Mouse (Mus musculus) liver, adult 2 months (tissue): ENCODE data around the gene Zfp408. TPM values are rescaled to one million over a fixed set of nuclear protein-coding genes. Genes with fewer than 3 reads are reported as not detected.

Source experiments
- DNase-seq: peaks from one replicate; pipeline ENCODE4 v3.0.0-alpha.2; 2011; ENCODE audit warnings: low read depth, low spot score; ENCODE audit errors: extremely low read depth
- H3K27ac ChIP-seq: fragments of 200-500 bp; replicated peaks from 2 replicates; pipeline ENCODE4 v1.5.1; 2012; ENCODE audit warnings: low read depth, mild to moderate bottlenecking, control low read depth, inconsistent platforms, low read length; ENCODE audit not compliant: insufficient read depth
- H3K27me3 ChIP-seq: fragments of 200-500 bp; 2 replicates; pipeline ENCODE4 v1.6.1; 2012; ENCODE audit warnings: mild to moderate bottlenecking, moderate library complexity, low read length, inconsistent platforms; ENCODE audit not compliant: control insufficient read depth, insufficient read depth
- H3K36me3 ChIP-seq: fragments of 200-500 bp; 2 replicates; pipeline ENCODE4 v1.6.1; 2012; ENCODE audit warnings: low read length, inconsistent platforms; ENCODE audit not compliant: control insufficient read depth, insufficient read depth
- H3K4me1 ChIP-seq: fragments of 200-500 bp; 2 replicates; pipeline ENCODE4 v1.6.1; 2011; ENCODE audit warnings: low read length; ENCODE audit not compliant: control insufficient read depth, insufficient read depth
- H3K4me3 ChIP-seq: fragments of 200-500 bp; 2 replicates; pipeline ENCODE4 v1.5.1; 2011; ENCODE audit warnings: low read depth, mild to moderate bottlenecking, control low read depth, low read length, moderate library complexity; ENCODE audit not compliant: insufficient read depth
- H3K79me2 ChIP-seq: fragments of 200-500 bp; 2 replicates; pipeline ENCODE4 v1.6.1; 2012; ENCODE audit warnings: inconsistent platforms, mild to moderate bottlenecking, low read length, moderate library complexity; ENCODE audit not compliant: control insufficient read depth, insufficient read depth
- H3K9ac ChIP-seq: fragments of 200-500 bp; 2 replicates; pipeline ENCODE4 v1.6.1; 2012; ENCODE audit warnings: low read depth, mild to moderate bottlenecking, control low read depth, inconsistent platforms, low read length
- CTCF ChIP-seq: fragments of 200-500 bp; IDR thresholded peaks from 2 replicates; pipeline ENCODE4 v1.5.1; 2011; ENCODE audit warnings: low read depth, low read length, control low read depth
- POLR2A ChIP-seq: fragments of 200-500 bp; IDR thresholded peaks from 2 replicates; pipeline ENCODE4 v1.6.1; 2011; ENCODE audit warnings: low read length, control low read depth; ENCODE audit not compliant: insufficient read depth; ENCODE audit errors: extremely low read depth
- WGBS: fragments of 180-500 bp; shearing (Covaris S2); methylation state at CpG from one replicate; pipeline ENCODE4 v1.1.7; 2018; 5-methylcytosine and 5-hydroxymethylcytosine counted together
- polyA plus RNA-seq: library from polyadenylated mRNA; depleted of rRNA; stranded (reverse); fragments of >200 nt; gene quantifications from 2 replicates; pipeline ENCODE4 v1.2.3, GENCODE M21; 2012
- total RNA-seq: library from RNA; depleted of rRNA; stranded (reverse); fragments of >200 nt; gene quantifications from 2 replicates; pipeline ENCODE4 v1.2.3, GENCODE M21; 2014

Gene Zfp408
- total and polyA plus RNA-seq, 2 experiments = 2.8 to 6.6 TPM

DNA sequence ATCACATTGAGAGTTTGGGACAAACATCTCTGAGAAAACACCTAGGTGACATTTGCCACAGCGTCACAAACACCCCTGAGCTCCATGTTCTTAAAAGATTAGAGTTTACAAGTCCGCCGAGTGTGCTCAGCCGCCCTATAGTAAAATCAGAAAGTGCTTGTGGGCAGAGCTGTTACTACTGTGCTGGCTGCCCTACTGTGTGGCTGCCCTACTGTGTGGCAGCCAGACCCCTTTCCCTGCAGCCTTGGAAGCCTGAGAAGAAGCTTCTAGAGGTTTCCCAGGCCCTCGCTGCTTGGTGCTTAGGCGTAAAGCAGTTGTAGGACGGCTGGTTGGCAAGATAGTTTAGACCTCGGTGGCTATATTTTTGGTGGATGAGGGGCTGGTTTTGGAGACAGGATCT is 10.1 kb upstream of the Zfp408 start:
- Histone ChIP-seq H3K79me2 (peaks cover 3% of the 10 kb centered on the region), H3K4me1 (peaks cover 2% of the 10 kb centered on the region; the same call in 1 of the 2 replicates), H3K4me3 (no peak overlapping the region), H3K27me3 (no peaks in the 10 kb centered on the region), H3K9ac (no peak overlapping the region), H3K36me3 (peaks cover 38% of the 10 kb centered on the region; the same call in 1 of the 2 replicates), H3K27ac (no peak overlapping the region)
- no peak for TF ChIP-seq POLR2A
- TF ChIP-seq CTCF = no peak
- DNase-seq = no peak
- WGBS = 94% methylated on average over 8 of the region's 8 CpGs

DNA sequence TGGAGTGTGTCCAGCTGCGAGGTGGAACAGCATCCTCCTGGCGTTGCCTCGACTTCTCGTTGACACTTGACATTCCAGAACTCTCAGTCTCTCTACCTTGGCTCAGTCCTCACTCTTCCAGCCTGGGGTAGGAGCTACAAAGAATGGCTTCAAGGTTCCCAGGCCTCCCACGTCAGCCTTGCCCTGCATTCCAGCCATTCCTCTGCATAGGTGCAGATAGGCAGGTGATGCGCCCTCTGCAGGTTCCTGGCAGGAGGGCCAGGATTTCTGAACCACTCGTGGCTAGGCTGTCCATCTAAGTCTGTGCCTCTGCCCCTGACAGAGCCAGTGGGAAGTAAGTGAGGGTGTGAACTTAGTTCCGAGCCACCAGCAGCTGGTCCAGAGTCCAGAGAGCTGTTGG is 7.2 kb upstream of the Zfp408 start:
- Histone ChIP-seq H3K9ac (no peak overlapping the region), H3K27ac (no peak overlapping the region), H3K36me3 (peaks cover 30% of the 10 kb centered on the region; the same call in 1 of the 2 replicates), H3K27me3 (no peaks in the 10 kb centered on the region), H3K4me3 (no peak overlapping the region), H3K79me2 (no peaks in the 10 kb centered on the region; the same call in 1 of the 2 replicates), H3K4me1 (peaks cover 2% of the 10 kb centered on the region; the same call in 1 of the 2 replicates)
- 71% methylated on average over 8 of the region's 8 CpGs for WGBS
- TF ChIP-seq POLR2A (no peak), CTCF (peak; percentile 41; the same call in 1 of the 2 replicates)
- no peak for DNase-seq

GRCm38 (mm10) chr2:91655827-91656226 is 6.2 kb upstream of the Zfp408 start:
- WGBS = 79% methylated on average over 6 of the region's 6 CpGs
- H3K9ac ChIP-seq = no peak overlapping the region
- H3K79me2 ChIP-seq = no peaks in the 10 kb centered on the region; the same call in 1 of the 2 replicates
- no peak for DNase-seq
- H3K27ac ChIP-seq = no peak overlapping the region
- H3K4me3 ChIP-seq = no peak overlapping the region
- TF ChIP-seq POLR2A (no peak), CTCF (no peak)
- peaks cover 30% of the 10 kb centered on the region; the same call in 1 of the 2 replicates for H3K36me3 ChIP-seq
- peaks cover 4% of the 10 kb centered on the region; the same call in 1 of the 2 replicates for H3K4me1 ChIP-seq
- no peaks in the 10 kb centered on the region for H3K27me3 ChIP-seq

DNA sequence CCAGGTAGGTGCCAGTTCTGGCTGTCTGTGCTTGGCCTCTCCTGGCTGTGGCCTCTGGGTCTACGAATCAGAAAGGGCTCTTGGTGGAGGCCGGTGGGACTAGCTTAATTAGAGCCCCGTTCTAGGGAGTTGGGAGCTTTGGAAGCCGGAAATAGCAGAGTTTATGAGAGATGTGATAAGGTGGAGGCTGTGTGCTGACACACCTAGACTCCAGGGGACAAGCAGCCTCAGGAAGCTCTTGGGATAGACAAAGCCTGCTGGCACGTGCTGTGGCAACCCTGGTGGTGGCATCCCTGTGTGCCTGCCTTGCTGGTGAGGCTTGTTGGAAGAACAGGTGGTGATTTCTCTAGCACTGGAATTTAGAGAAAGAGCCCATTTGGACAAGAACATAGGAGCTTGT is 5.8 kb upstream of the Zfp408 start:
- Histone ChIP-seq H3K36me3 (peaks cover 30% of the 10 kb centered on the region; the same call in 1 of the 2 replicates), H3K27me3 (no peaks in the 10 kb centered on the region), H3K27ac (no peak overlapping the region), H3K79me2 (no peaks in the 10 kb centered on the region; the same call in 1 of the 2 replicates), H3K4me1 (peaks cover 3% of the 10 kb centered on the region; the same call in 1 of the 2 replicates), H3K4me3 (no peak overlapping the region), H3K9ac (no peak overlapping the region)
- no peak for DNase-seq
- WGBS = 92% methylated on average over 5 of the region's 5 CpGs
- TF ChIP-seq CTCF = no peak
- TF ChIP-seq POLR2A = no peak

DNA sequence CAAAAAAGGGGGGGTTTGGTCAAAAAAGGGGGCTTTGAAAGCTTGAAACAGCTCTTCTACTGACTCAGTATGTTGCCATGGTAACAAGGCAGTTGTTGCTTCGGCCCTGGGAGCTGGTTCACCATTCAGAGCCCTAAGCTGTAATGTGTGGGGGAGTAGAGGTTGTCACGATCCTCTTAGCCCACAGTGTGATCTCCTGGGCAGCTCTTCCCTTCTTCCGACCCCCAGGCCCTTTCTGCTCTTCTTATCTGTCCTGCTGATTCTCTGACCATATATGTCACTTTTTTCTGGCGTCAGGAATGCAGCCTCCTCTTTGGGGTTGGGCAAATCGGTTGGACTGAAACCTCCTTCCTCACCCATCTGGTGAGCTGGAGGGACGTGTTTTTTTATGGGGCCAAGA is 3.3 kb upstream of the Zfp408 start:
- H3K36me3 ChIP-seq = peaks cover 23% of the 10 kb centered on the region; the same call in 1 of the 2 replicates
- H3K27ac ChIP-seq = no peak overlapping the region
- TF ChIP-seq CTCF = no peak
- no peak for TF ChIP-seq POLR2A
- no peaks in the 10 kb centered on the region for H3K27me3 ChIP-seq
- no peak overlapping the region for H3K4me3 ChIP-seq
- peaks cover 4% of the 10 kb centered on the region; the same call in 1 of the 2 replicates for H3K79me2 ChIP-seq
- no peak for DNase-seq
- 67% methylated on average over 6 of the region's 6 CpGs for WGBS
- peaks cover 3% of the 10 kb centered on the region; the same call in 1 of the 2 replicates for H3K4me1 ChIP-seq
- H3K9ac ChIP-seq = no peak overlapping the region

GRCm38 (mm10) chr2:91651458-91652258 is 2.1 kb upstream of the Zfp408 start:
- Histone ChIP-seq H3K36me3 (peaks cover 16% of the 10 kb centered on the region; the same call in 1 of the 2 replicates), H3K9ac (no peak overlapping the region), H3K27me3 (no peaks in the 10 kb centered on the region), H3K27ac (no peak overlapping the region), H3K4me3 (no peak overlapping the region), H3K79me2 (peaks cover 4% of the 10 kb centered on the region; the same call in 1 of the 2 replicates), H3K4me1 (peaks cover 3% of the 10 kb centered on the region; the same call in 1 of the 2 replicates)
- 54% methylated on average over 14 of the region's 14 CpGs for WGBS
- TF ChIP-seq CTCF = no peak
- no peak for DNase-seq
